Mouse (Mus musculus) layer of hippocampus, adult 9-10 months (tissue): ENCODE measurements around the gene Ankrd66.
A peak's percentile ranks its signal among the peaks of the same experiment; 100 is the strongest.
"Not testable (repeated sequence)": the region's sequence is repeated elsewhere in the genome, so short reads cannot be mapped to it uniquely, and the experiment has no call there.

Experiments used
- DNase-seq: peaks from one replicate; pipeline ENCODE4 v3.0.0; 2022; ENCODE audit warnings: low spot score

Ankrd66 gene

DNA sequence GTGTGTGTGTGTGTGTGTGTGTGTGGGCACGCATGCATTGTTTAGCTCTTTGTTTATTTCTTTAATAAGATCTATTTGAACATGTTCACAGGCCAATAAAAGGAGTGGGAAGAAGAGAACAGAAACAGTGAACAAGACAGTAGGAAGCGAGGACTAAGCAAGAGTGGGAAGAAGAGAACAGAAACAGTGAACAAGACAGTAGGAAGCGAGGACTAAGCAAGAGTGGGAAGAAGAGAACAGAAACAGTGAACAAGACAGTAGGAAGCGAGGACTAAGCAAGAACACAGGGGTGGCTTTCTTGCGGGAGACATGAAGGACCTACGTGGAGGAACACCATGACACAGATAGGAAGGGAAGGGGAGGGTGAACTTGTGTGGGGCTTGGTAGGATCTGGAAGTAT lies 6.6 kb downstream of the Ankrd66 start:
- not testable (repeated sequence) for DNase-seq

DNA sequence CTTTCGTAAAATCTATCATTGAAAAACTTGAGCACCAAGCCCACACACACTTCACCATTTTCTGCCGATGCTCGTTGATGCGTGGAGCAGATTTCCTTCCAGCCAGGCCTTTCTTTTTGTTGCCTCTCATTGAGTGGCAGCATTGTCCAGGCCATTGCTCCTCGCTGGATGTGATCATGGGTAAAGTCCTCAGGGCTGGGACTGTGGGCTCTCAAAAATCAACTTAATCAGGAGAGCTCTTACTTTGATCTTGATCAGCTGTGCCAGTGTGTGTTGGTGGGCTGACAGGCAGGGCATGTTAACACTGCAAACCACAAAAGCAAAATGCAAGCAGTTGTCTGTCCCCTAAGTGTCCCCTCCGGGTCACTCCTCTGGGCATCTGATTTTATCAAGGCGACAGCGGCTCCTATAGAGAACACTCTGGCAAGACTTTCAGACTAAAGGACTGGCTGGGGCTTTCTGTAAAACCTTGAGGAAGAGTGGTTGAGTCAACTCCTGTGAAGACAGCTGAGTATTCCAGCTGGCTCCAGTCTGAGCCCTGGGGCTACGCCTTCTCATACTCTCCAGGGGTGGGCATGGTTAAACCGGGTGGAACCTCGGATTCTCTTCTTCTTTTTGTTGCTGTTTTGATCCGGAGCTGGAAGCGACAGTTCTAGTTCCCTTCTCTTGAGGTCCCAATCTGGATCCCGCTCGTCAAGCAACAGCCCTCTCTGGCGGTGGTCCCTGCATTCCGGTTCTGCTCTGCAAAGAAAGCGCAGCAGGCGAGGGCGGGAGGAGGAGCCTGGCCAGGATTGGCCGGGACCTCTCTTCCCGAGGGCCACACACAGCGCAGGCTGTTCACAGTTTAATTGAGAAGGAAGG lies 8.8 kb downstream of the Ankrd66 start:
- no peak for DNase-seq

DNA sequence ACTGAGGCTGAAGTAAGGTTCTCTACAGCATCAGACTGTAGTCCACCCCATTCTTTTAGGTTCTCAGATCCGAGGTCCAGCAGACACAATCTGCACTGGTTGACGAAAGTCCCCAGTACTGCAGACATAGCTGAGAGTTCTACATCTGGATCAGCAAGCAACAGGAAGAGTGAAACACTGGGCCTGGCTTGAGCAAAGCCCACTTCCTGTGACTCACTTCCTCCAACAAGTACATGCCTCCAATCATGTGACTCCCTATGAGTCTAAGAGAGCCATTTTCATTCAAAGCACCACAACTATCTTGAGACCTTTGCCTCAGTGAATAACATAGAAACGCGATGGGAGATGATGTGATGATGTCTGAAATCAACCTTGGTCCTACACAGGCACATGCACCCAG lies 12.2 kb downstream of the Ankrd66 start:
- no peak for DNase-seq

DNA sequence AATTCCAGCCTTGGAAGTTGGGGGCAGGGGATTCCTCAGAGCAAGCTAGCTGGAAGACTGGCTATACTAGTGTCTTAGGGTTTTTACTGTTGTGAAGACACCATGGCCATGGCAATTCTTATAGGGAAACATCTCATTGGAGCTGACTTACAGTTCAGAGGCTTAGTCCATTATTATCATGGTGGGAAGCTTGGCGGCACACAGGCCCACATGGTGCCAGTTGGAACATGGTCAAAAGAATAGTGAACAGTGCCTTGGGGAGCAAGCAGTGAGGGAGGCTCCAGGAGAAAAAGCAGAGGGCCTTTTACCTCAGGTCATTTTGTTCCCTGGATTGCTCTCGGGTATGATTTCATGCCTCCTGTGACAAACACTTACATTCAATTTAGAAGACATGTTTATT lies 12.9 kb downstream of the Ankrd66 start:
- no peak for DNase-seq

DNA sequence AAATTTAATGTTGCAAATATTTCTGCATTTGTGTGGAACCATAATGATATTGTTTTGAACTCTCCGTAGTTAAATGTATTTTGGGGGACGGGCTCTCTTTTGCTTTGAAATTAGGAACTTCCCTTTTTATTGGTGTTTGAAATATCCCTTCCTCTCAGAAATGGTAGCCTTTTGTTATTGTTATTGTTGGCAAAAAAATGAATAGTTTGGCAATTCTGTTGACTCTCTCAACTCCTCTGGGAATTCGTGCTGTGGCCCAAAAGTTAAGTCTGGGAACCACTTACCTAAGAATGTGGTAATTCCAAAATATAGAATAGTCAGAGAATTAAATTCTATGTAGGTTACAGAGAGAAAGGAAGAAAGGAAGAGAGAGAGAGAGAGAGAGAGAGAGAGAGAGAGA lies 23.3 kb downstream of the Ankrd66 start:
- no peak for DNase-seq

DNA sequence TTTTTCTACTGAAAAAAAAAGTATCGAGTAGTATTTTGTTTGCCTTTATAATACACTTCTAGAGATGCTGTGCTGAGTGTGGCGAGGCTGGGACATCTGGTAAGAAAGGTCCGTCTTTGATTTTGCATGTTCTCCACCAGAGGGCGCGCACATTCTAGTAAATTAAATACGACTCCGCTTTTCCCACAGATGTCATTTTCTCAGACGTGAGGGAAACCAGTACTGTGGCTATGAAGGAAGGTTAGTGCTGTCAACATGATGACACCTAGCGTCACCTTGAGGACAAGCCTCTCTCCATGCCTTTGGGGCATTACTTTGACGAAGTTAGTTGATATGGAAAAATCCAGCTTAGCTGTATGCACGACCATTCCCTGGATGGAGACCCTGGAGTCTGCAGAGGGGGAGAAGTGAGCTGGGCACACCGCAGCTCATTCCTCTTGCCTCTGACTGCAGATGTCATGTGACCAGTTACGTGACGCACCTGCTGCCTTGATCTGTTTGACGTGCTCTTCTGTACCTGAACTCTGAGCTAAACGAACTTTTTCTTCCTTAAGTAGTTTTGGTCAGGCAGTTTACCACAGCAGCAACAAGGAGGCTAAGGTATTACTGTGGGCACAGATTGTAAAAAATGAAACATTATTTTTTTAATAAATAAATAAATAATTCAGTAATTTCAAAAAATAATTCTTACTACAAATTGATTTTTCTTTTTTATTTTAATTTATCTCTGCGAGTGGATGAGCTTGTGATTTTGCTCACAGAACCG lies 24.6 kb downstream of the Ankrd66 start:
- peak; percentile 32 for DNase-seq

DNA sequence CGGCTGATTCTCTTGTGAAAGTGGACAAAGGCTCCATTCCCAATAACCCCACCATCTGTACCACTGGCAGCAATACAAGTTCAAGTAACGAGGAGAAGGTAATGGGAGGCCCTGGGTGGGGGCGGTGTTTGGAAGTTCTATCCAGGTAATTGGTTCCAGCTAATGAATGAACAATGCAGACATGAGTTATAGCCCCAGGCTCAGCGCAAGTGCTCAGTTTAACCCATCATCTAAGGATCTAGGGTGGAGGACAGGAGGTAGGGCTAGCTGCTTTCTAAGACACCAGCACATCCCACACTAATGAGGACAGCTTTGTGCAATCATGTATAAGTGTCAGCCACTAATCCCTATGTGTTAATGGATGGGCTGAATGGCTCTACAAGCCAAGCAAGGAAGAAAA lies 32.7 kb downstream of the Ankrd66 start:
- no peak for DNase-seq

DNA sequence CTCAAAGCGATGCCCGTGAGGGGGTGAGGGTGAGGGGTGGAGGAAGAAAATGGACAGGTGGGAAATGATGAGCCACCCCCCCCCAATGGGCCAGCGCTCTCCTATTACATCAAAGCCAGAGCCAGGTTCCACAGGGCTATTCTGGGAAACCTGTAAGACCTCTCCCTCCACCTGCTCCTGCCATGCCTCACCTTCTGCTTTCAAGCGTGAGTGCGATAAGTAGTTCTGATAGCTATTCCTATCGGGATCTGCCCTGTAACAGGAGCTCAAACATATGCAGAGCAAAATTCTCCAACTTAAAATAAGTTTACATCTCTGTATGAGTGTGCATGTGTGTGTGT lies 38.9 kb downstream of the Ankrd66 start:
- DNase-seq = no peak

DNA sequence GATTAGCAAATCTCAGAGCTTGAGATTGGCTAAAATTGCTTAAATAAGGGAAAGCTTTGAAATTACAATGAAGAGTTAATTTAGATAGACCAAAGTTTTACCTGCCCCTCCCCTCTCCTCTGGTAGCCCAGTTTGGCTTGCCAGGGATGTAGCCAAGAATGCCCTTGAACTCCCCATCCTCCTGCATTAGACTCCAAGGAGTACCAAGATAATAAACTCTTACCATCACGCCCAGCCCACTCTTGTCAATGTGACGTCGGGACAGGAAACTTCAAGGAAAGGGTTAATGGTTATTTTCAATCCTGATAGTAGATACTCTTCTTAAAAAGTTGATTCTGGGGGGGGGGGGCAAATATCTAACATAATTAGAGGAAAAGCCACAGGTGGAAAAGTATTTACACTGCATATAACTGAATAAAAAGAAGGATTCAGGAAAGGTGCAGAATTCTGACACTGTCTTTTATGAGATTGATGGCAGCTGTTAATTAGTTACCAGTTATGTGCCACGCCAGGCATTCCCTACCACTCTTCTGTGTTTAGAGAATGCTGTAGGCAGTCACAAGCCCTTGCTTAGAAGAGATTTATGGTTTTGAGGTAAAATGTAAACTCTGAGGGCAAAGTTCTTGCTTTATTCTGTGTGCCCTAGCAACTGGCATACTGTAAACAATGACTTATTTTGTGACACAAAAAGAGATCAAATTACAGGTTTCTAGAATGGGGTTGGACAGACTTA lies 39.4 kb downstream of the Ankrd66 start:
- no peak for DNase-seq

DNA sequence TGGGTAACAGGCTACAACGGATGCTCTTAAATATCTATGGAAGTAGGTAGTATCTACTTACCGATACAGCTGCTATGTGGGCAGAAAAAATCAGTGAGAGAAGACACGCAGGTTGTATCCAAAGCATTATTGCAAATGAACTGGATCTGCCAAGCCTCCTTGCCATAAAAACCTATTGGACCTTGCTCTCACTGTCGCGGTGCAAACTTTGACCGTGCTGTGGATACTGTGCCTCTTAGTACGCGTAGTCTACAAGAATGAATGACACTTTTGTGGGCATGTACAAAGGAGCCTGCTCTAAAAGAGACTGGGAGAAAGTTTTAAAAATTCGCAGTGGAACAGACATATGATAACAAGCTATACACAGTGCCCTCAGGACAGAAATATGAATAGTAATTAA lies 40.8 kb downstream of the Ankrd66 start, which contains the start of gene Mep1a:
Mep1a (minus strand) TSS at position 221 of the 400 bp plus-strand sequence.
- no peak for DNase-seq

DNA sequence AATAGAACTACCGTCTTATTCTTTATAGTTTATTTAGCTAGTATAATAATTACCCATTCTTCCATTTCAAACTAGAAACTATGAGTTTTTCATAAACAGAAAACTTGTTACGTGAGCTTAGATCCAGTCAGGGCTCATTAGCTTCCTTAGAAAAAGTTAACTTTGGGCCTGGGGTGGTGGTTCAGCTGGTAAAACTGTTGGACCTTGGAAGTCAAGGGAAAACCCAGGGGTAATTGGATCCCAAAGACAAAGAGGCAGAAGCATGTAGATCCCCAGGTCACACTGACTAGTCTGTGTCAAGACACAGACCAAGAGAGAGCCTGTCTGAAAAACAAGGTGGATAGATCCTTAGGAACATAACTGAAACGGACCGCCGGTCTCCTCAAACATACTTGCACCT lies 41.8 kb downstream of the Ankrd66 start:
- DNase-seq = no peak

DNA sequence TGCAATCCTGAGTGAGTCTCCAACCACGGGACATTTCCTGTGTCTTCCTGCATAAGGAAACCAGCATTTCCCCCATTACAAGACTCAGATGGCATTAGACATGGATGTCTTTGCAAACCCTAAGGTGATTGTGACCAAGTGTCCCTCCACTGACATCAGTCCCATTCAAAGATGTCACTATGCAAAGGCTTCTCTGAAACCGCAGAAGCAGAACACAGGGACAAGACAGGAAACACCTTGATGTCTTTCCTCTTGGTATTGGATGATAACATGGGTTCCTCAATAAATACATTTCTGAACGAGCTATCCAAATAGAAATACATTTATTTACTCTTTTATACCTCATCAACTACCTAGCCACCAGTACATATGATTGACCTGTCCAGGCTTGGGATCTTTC lies 42.2 kb downstream of the Ankrd66 start:
- DNase-seq = no peak

DNA sequence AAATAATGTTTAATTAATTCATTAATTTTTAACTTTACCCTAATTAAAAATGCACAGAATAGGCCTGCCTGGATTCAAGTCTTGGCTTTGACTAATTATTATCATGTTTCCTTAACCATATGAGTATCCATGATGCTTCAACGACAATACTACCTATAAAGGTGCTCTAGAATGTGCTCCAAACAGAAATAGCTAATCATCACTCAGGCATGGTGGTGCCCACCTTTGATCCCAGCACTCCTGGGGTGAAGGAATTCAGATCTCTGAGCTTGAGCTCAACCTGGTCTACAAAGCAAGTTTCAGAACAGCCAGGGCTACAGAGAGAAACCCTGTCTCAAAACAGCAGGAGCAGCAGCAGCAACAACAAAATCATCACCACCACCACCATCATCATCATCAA lies 42.9 kb downstream of the Ankrd66 start:
- no peak for DNase-seq

DNA sequence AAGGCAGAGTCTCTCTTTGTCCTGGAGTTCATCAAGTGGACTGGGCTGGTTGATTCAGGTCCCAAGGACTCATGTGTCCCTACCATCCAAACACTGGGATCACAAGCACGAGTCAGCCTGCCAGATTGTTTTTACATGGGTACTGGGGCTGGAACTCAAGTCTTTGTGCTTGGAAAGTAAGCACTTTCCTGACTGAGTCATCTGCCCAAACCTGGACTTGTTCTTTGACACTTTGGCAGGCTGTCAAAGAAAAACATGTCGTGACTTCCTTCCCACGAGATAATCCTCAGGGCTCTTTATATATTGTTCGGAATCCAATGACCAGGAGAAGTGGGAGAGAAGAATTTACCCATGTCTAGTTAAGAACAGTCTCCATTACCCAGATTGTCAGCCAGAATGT lies 45.9 kb downstream of the Ankrd66 start:
- no peak for DNase-seq

DNA sequence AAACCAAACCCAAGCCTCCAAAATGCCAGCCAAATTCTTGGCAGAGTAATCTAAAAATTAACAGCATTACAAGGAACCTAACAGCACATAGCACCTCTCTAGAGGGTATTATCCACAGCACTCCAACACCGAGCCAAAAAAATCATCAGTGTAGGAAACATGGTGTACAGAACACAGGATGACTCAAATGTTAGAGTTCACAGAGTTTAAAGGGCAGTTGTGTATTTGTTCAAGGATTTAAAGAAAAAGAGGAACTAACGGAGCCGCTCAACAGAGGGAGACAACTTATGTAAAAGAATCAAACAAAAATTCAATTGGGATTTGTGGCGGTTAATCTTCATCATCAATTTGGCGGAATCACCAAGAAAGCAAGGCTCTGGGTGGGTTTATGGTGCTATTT lies 47.9 kb downstream of the Ankrd66 start:
- DNase-seq = no peak

DNA sequence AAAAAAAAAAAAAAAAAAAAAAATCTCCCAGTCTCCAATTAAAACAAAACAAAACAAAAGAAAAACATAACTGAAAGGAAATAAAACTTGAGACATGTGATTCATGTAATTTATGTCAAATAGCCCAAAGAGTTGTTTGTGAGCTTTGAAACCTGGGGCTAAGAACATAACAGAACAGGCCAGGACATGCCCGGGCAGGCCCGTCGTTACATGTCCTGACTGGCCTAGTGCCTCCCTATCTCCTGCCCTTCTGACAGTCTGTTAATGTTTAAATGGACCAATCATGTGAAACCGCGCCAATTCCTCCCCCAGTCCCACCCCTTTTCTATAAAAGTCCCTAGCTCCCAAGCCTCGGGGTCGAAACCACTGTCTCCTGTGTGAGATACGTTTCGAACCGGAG lies 53.1 kb downstream of the Ankrd66 start:
- not testable (repeated sequence) for DNase-seq

DNA sequence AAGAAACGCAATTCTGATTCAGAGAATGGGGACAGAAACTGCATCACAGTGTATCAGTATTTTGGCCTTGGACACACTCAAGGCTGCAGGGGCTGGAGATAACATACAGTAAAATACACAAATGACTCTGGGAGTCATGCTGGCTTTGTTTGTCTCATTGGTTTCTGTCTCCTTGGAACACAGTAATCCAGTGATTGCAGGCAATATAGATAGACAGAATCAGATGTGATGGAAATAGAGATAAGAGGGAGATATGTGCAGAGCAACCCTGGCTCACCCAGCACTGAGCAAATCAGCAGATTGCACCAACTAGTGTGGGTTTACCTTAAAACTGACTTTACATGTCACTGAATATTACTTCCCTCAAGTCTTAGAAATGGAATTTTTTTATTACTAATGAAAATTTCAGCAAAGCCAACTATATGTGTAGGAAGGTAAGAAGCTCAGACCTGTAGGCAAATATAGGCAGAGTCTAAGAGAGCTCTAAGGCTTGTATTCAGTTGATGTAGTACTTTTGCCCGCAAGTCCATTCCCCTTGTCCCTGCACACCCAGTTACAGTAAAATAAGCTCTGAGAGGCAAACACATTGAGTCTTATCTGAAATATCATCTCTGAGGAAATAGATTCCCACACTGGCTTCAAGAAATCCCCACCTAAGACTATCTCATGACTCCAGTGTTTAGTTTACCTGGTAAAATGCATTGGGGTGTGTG lies 54.8 kb downstream of the Ankrd66 start:
- DNase-seq = no peak

DNA sequence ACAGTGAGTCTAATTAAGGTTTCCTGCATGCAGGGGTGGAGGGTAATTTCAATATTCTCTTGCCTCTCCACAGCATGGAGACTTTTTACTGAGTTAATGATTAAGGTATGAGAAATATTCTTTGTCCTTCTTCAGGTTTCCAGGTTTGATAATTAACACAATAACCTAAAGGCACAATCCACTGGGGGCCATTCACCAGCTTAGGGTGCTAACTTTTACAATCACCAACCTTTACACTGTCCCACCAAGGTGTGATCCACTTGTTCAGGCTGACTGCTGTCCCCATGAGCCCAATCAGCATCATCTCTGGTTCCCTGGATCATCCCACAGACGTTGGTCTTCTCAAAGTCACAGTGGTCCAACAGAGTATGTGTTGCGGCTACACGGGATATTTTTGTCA lies 57.5 kb downstream of the Ankrd66 start:
- no peak for DNase-seq
